Mouse (Mus musculus): ENCODE measurements at regions not wholly inside any gene's neighbourhood (a gene's known extent, or its start where the extent isn't known, plus 50 kb on each side); places are given as distances from the start of the nearest gene placed in this dataset.
"Not testable (repeated sequence)": the region's sequence is repeated elsewhere in the genome, so short reads cannot be mapped to it uniquely, and the experiment has no call there.

DNA sequence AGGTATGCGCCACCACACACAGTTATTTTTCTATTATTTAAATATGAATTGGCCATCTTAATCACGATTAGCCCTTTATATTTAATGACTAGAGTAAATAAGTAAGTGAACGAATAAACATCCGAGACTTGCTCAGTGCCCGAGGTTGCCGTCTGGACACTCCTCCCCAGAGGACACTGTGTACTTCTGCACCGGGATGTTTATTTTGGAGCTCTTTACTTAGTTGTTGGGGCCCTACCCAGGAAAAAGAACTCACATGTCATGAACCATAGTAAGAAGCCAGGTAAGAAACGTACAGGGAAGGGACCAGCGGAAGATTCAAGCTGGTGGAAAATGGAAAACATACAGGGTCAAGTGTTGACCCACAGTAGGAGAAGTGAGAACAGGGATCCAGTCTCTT, 89.0 kb downstream of the Akr1d1 start:
- no peak for ATAC-seq (ENCODE audit: insufficient number of reproducible peaks, insufficient read depth, low FRiP score, low TSS enrichment)
- H3K9ac ChIP-seq: no peak overlapping the region
- no peaks in the 10 kb centered on the region for H3K36me3 ChIP-seq
- no peaks in the 10 kb centered on the region for H3K27me3 ChIP-seq
- H3K9me3 ChIP-seq: no peaks in the 10 kb centered on the region
- H3K4me3 ChIP-seq: no peak overlapping the region
- H3K27ac ChIP-seq: no peak overlapping the region
- peaks cover 16% of the 10 kb centered on the region; the same call in 1 of the 2 replicates for H3K4me1 ChIP-seq
- H3K4me2 ChIP-seq (replicated peaks): no peak overlapping the region
- 82% methylated on average over 9 of the region's 9 CpGs for WGBS

DNA sequence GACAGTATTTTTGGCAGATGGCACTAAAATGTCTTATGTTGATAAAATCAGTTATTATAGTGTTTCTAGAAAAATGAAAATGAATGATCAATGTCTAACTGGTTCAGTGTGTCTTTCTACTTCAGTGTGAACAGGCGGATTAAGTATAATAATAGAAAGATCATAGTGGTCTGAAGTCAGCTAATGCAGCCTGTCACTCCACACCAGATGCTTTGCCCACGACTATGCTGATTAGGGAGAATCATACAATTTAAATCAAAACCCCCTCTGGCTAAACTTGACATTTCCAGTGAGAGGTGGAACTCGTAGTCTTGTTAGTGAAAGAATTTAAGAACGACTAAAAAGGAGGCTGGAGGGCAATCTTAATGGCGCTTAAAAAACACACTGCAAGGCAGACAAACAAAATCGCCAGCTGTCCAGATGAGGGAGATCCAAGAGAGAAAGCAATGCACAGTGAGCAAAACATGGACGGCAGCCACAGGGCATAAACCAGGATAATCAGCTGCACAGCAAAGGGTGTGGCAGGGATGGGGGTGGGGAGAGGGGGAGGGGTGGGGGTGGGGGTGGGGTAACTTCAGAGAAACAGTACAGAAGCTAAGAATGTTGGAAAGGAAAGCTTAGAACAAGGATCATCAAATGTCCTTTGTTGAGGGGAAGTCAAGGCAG, 91.5 kb downstream of the Akr1d1 start:
- Histone ChIP-seq H3K4me3 (no peak overlapping the region), H3K9me3 (no peaks in the 10 kb centered on the region), H3K27me3 (no peaks in the 10 kb centered on the region), H3K4me1 (peaks cover 16% of the 10 kb centered on the region; the same call in 1 of the 2 replicates), H3K36me3 (no peaks in the 10 kb centered on the region), H3K27ac (peak overlapping the region; percentile 23; the same call in 1 of the 2 replicates), H3K4me2 (replicated peaks) (no peak overlapping the region), H3K9ac (no peak overlapping the region)
- 31% methylated on average over 7 of the region's 7 CpGs for WGBS
- no peak for ATAC-seq (ENCODE audit: insufficient number of reproducible peaks, insufficient read depth, low FRiP score, low TSS enrichment)

GRCm38 (mm10) chr6:37622273-37622672, 92.3 kb downstream of the Akr1d1 start:
- Histone ChIP-seq H3K4me3 (no peak overlapping the region), H3K27ac (0 out of 2 replicates have a peak overlapping the region, but pooled peaks have one; percentile 23), H3K27me3 (no peaks in the 10 kb centered on the region), H3K4me2 (replicated peaks) (no peak overlapping the region), H3K9me3 (no peaks in the 10 kb centered on the region), H3K9ac (no peak overlapping the region), H3K36me3 (no peaks in the 10 kb centered on the region), H3K4me1 (peaks cover 16% of the 10 kb centered on the region; the same call in 1 of the 2 replicates)
- ATAC-seq (ENCODE audit: insufficient number of reproducible peaks, insufficient read depth, low FRiP score, low TSS enrichment): no peak
- WGBS: 72% methylated on average over 2 of the region's 2 CpGs

DNA sequence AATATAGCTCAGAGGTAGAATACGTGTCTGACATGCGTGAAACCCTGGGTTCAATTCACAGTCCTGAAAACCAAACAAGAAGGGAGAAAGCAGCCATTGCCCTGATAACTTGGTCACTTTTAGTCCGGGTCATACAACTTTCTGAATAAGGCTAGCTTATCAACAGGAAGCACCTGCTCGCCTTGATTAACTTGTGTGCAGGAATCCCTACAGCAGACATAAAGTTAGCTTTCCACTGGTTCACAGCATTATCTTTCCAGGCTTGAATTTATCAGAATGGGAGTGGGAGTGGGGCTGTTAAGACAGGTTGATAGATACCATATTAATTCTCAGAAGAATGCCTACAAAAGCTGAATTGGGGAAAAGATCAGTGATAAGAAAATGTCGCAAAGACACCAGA, 97.2 kb downstream of the Akr1d1 start:
- Histone ChIP-seq H3K27me3 (no peaks in the 10 kb centered on the region), H3K4me1 (peaks cover 2% of the 10 kb centered on the region; the same call in 1 of the 2 replicates), H3K4me3 (no peak overlapping the region), H3K27ac (no peak overlapping the region), H3K9ac (no peak overlapping the region), H3K9me3 (no peaks in the 10 kb centered on the region), H3K36me3 (no peaks in the 10 kb centered on the region), H3K4me2 (replicated peaks) (no peak overlapping the region)
- WGBS: 85% methylated on average over 5 of the region's 5 CpGs
- ATAC-seq (ENCODE audit: insufficient number of reproducible peaks, insufficient read depth, low FRiP score, low TSS enrichment): no peak

DNA sequence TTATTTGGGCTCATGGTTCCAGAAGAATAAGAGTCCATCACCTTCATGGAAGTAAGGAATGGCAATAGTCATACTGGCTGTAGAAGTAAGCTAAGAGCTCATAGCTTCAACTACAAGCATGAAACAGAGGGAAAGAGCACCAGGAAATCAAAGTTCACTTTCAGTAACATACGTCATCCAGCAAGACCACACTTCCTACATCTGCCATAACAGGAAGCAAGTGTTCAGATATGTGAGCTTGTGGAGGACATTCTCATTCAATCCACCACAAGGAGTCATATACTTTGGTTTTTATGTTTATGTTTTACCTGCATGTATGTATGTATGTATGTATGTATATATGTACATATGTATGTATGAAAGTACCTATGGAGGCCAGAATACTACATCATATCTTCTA, 104.0 kb downstream of the Akr1d1 start:
- Histone ChIP-seq H3K9ac (no peak overlapping the region), H3K9me3 (no peaks in the 10 kb centered on the region), H3K4me1 (no peaks in the 10 kb centered on the region), H3K4me2 (replicated peaks) (no peak overlapping the region), H3K4me3 (no peak overlapping the region), H3K27ac (no peak overlapping the region), H3K27me3 (no peaks in the 10 kb centered on the region), H3K36me3 (no peaks in the 10 kb centered on the region)
- ATAC-seq (ENCODE audit: insufficient number of reproducible peaks, insufficient read depth, low FRiP score, low TSS enrichment): no peak
- 89% methylated on average over 1 of the region's 1 CpGs for WGBS

GRCm38 (mm10) chr6:37642066-37642465, 112.1 kb downstream of the Akr1d1 start:
- H3K36me3 ChIP-seq: no peaks in the 10 kb centered on the region
- ATAC-seq (ENCODE audit: insufficient number of reproducible peaks, insufficient read depth, low FRiP score, low TSS enrichment): no peak
- H3K9me3 ChIP-seq: no peaks in the 10 kb centered on the region
- no peak overlapping the region for H3K27ac ChIP-seq
- WGBS: 26% methylated on average over 4 of the region's 4 CpGs
- no peak overlapping the region for H3K4me2 ChIP-seq (replicated peaks)
- no peaks in the 10 kb centered on the region for H3K27me3 ChIP-seq
- H3K4me1 ChIP-seq: 0 out of 2 replicates have a peak, but pooled peaks cover 4% of the 10 kb centered on the region
- H3K4me3 ChIP-seq: no peak overlapping the region
- no peak overlapping the region for H3K9ac ChIP-seq

- Histone ChIP-seq H3K9ac (no peak overlapping the region), H3K4me3 (no peak overlapping the region), H3K9me3 (no peaks in the 10 kb centered on the region), H3K4me2 (replicated peaks) (0 out of 2 replicates have a peak overlapping the region, but pooled peaks have one; percentile 7), H3K27me3 (no peaks in the 10 kb centered on the region), H3K36me3 (no peaks in the 10 kb centered on the region), H3K27ac (no peak overlapping the region), H3K4me1 (0 out of 2 replicates have a peak, but pooled peaks cover 4% of the 10 kb centered on the region)
- ATAC-seq (ENCODE audit: insufficient number of reproducible peaks, insufficient read depth, low FRiP score, low TSS enrichment): no peak
- 48% methylated on average over 8 of the region's 8 CpGs for WGBS
Measured at GRCm38 (mm10) chr6:37642701-37643121, 112.7 kb downstream of the Akr1d1 start.

- Histone ChIP-seq H3K27ac (no peak overlapping the region), H3K4me1 (0 out of 2 replicates have a peak, but pooled peaks cover 4% of the 10 kb centered on the region), H3K27me3 (no peaks in the 10 kb centered on the region), H3K4me2 (replicated peaks) (no peak overlapping the region), H3K9me3 (no peaks in the 10 kb centered on the region), H3K4me3 (no peak overlapping the region), H3K9ac (no peak overlapping the region), H3K36me3 (no peaks in the 10 kb centered on the region)
- ATAC-seq (ENCODE audit: insufficient number of reproducible peaks, insufficient read depth, low FRiP score, low TSS enrichment): no peak
- WGBS: 49% methylated on average over 4 of the region's 4 CpGs
Measured at GRCm38 (mm10) chr6:37643176-37643575, 113.2 kb downstream of the Akr1d1 start.

DNA sequence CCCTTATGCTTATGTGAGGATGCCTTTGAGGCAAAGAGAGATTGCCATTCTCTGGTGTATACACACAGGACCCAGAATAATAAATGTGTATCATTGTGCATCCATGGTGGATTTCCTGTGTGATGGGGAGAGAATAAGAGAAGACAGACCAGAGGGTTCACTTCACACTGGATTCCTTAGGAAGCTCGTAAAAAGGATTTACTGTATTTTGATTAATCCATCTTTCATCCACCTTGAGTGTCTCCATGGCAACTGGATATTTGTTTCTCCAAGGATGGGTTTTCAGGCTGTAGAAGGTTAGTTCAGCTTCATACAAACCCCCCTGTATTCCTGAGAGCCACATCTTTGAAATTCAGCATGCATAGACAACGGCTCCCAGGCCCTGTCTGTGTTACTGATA, 113.7 kb downstream of the Akr1d1 start:
- 59% methylated on average over 2 of the region's 2 CpGs for WGBS
- no peak overlapping the region for H3K27ac ChIP-seq

DNA sequence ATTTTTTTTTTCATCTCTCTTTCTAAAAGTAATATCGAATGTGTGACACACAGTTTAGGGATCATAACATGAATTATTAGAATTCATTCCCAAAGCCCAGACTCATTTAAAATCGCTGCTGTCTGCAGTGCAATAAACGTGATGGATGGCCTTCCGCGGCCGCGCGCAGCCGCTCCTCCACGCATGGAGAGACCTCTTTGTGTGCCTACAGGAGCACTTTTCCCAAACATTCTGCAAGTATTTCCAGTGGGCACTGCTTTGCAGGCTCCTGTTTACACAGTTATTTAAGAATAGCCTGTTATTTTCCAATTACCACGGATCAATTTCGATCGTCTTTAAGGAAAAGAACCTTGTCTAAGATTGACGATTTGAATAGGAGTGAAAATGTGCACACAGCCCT, 115.6 kb downstream of the Akr1d1 start:
- H3K27me3 ChIP-seq: no peaks in the 10 kb centered on the region
- no peak overlapping the region for H3K9ac ChIP-seq
- no peaks in the 10 kb centered on the region for H3K9me3 ChIP-seq
- ATAC-seq (ENCODE audit: insufficient number of reproducible peaks, insufficient read depth, low FRiP score, low TSS enrichment): no peak
- no peak overlapping the region for H3K4me3 ChIP-seq
- 0 out of 2 replicates have a peak, but pooled peaks cover 4% of the 10 kb centered on the region for H3K4me1 ChIP-seq
- H3K4me2 ChIP-seq (replicated peaks): no peak overlapping the region
- H3K27ac ChIP-seq: no peak overlapping the region
- H3K36me3 ChIP-seq: no peaks in the 10 kb centered on the region
- WGBS: 73% methylated on average over 14 of the region's 14 CpGs

More for the DNA sequence above, 113.7 kb downstream of the Akr1d1 start:
- Histone ChIP-seq H3K4me3 (no peak overlapping the region), H3K9me3 (no peaks in the 10 kb centered on the region), H3K27me3 (no peaks in the 10 kb centered on the region), H3K4me2 (replicated peaks) (no peak overlapping the region), H3K36me3 (no peaks in the 10 kb centered on the region), H3K9ac (no peak overlapping the region), H3K4me1 (0 out of 2 replicates have a peak, but pooled peaks cover 4% of the 10 kb centered on the region)
- no peak for ATAC-seq (ENCODE audit: insufficient number of reproducible peaks, insufficient read depth, low FRiP score, low TSS enrichment)

DNA sequence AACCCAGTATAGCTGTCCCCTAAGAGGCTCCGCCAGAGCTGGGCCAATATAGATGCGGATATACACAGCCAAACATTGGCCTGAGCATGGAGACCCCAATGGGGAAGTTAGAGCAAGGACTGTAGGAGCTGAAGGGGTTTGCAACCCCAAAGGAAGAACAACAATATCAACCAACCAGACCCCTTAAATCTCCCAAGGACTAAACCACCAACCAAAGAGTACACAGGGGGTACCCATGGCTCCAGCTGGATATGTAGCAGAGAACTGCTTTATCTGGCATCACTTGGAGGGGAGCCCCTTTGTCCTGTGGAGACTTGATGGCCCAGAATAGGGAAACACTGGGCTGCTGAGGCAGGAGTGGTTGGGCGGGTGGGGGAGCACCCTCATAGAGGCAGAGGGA, 127.3 kb downstream of the Akr1d1 start:
- not testable (repeated sequence) for H3K27me3 ChIP-seq; H3K27ac ChIP-seq; H3K4me1 ChIP-seq; H3K9ac ChIP-seq; H3K4me2 ChIP-seq (replicated peaks); H3K4me3 ChIP-seq; H3K36me3 ChIP-seq; ATAC-seq (ENCODE audit: insufficient number of reproducible peaks, insufficient read depth, low FRiP score, low TSS enrichment); H3K9me3 ChIP-seq
- 89% methylated on average over 3 of the region's 3 CpGs for WGBS

GRCm38 (mm10) chr6:37658021-37658650, 128.2 kb downstream of the Akr1d1 start:
- H3K27ac ChIP-seq: no peak overlapping the region
- no peak overlapping the region for H3K4me2 ChIP-seq (replicated peaks)
- WGBS: 61% methylated on average over 6 of the region's 6 CpGs
- H3K4me3 ChIP-seq: no peak overlapping the region
- no peaks in the 10 kb centered on the region for H3K27me3 ChIP-seq
- no peaks in the 10 kb centered on the region for H3K36me3 ChIP-seq
- no peaks in the 10 kb centered on the region for H3K4me1 ChIP-seq
- H3K9ac ChIP-seq: no peak overlapping the region
- H3K9me3 ChIP-seq: no peaks in the 10 kb centered on the region
- no peak for ATAC-seq (ENCODE audit: insufficient number of reproducible peaks, insufficient read depth, low FRiP score, low TSS enrichment)
